Mouse (Mus musculus) limb, embryonic 11.5 days (tissue): ENCODE results near the gene Kif3c. TPM values are rescaled to one million over a fixed set of nuclear protein-coding genes. Genes with fewer than 3 reads are reported as not detected.

Source experiments
- ATAC-seq: fragments of 200-750 bp; cut with Nextera tagmentation; 2 replicates; pipeline ENCODE4 v1.8.0; 2017; ENCODE audit warnings: low read depth; ENCODE audit not compliant: insufficient number of reproducible peaks, low FRiP score, low TSS enrichment
- DNase-seq: peaks from one replicate; pipeline ENCODE4 v3.0.0-alpha.2; 2015; ENCODE audit warnings: low spot score
- H3K27ac ChIP-seq: fragments of 300-500 bp; sonication (generic); replicated peaks from 2 replicates; pipeline ENCODE4 v1.5.1; 2014; ENCODE audit warnings: low read depth, mild to moderate bottlenecking, low read length
- H3K27me3 ChIP-seq: fragments of 300-500 bp; sonication (generic); 2 replicates; pipeline ENCODE4 v1.6.1; 2014; ENCODE audit warnings: mild to moderate bottlenecking, low read length, mixed read lengths; ENCODE audit not compliant: control insufficient read depth, insufficient read depth
- H3K36me3 ChIP-seq: fragments of 300-500 bp; sonication (generic); 2 replicates; pipeline ENCODE4 v1.6.1; 2014; ENCODE audit warnings: mild to moderate bottlenecking, low read length, moderate library complexity, mixed read lengths; ENCODE audit not compliant: control insufficient read depth, insufficient read depth
- H3K4me1 ChIP-seq: fragments of 300-500 bp; sonication (generic); 2 replicates; pipeline ENCODE4 v1.6.1; 2014; ENCODE audit warnings: low read length, mixed read lengths; ENCODE audit not compliant: control insufficient read depth, insufficient read depth
- H3K4me2 ChIP-seq: fragments of 300-500 bp; sonication (generic); 2 replicates; pipeline ENCODE4 v1.6.1; 2014; ENCODE audit warnings: low read depth, mild to moderate bottlenecking, moderate library complexity; ENCODE audit not compliant: severe bottlenecking
- H3K4me3 ChIP-seq: fragments of 300-500 bp; sonication (generic); 2 replicates; pipeline ENCODE4 v1.5.1; 2014; ENCODE audit warnings: low read depth, low read length
- H3K9ac ChIP-seq: fragments of 300-500 bp; sonication (generic); 2 replicates; pipeline ENCODE4 v1.6.1; 2014; ENCODE audit warnings: mild to moderate bottlenecking, low read length
- H3K9me3 ChIP-seq: fragments of 300-500 bp; sonication (generic); 2 replicates; pipeline ENCODE4 v1.6.1; 2016; ENCODE audit warnings: low read length; ENCODE audit not compliant: control insufficient read depth
- WGBS: fragments of 180-500 bp; shearing (Covaris S2); extraction: QIAGEN DNeasy Blood & Tissue Kit; methylation state at CpG from one replicate; pipeline ENCODE4 v1.1.7; 2014; 5-methylcytosine and 5-hydroxymethylcytosine counted together
- polyA plus RNA-seq: library from polyadenylated mRNA; unstranded; fragments of >200 nt; fragmentation: Nextera tagmentation; extraction: Ambion mirVana; gene quantifications from 2 replicates; pipeline ENCODE4 v1.2.1, GENCODE M21; 2014

Kif3c gene
- polyA plus RNA-seq, 1 experiment from 2014 or later, result 16.5 TPM

DNA sequence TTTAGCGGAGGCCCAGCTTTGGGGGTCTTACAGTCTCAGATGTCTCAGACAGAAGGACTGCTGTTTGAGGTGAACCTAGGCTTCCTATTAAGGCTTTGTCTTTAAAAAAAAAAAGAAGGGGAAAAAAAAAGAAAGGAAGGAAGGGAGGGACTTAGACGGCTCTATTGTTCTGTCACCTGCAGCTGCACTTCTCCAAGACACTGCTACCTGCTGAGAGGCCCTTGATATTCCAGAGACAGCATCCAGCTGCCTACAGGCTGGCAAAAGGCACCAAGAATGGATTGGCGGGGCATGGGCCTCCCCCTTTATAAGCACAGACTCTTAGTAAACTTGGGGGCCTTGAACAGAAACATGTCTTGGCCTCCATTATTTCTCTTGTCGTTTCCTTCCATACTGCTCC lies 50.0 kb downstream of the Kif3c start:
- no peaks in the 10 kb centered on the region for H3K9me3 ChIP-seq
- no peak overlapping the region for H3K27ac ChIP-seq
- DNase-seq (no peak), ATAC-seq (no peak)
- no peaks in the 10 kb centered on the region for H3K36me3 ChIP-seq
- no peak overlapping the region for H3K4me2 ChIP-seq
- WGBS, result 92% methylated on average over 4 of the region's 4 CpGs
- H3K27me3 ChIP-seq, result no peaks in the 10 kb centered on the region
- H3K9ac ChIP-seq, result no peak overlapping the region
- no peaks in the 10 kb centered on the region for H3K4me1 ChIP-seq
- H3K4me3 ChIP-seq, result no peak overlapping the region

- Histone ChIP-seq H3K9ac (no peak overlapping the region), H3K4me1 (no peaks in the 10 kb centered on the region), H3K36me3 (0 out of 2 replicates have a peak, but pooled peaks cover 2% of the 10 kb centered on the region), H3K9me3 (no peaks in the 10 kb centered on the region), H3K4me2 (no peak overlapping the region), H3K4me3 (no peak overlapping the region), H3K27ac (no peak overlapping the region), H3K27me3 (no peaks in the 10 kb centered on the region)
- DNase-seq (no peak), ATAC-seq (no peak)
- 94% methylated on average over 3 of the region's 3 CpGs for WGBS
These were observed 53.8 kb downstream of the Kif3c start for GRCm38 (mm10) chr12:3418761-3419160.

DNA sequence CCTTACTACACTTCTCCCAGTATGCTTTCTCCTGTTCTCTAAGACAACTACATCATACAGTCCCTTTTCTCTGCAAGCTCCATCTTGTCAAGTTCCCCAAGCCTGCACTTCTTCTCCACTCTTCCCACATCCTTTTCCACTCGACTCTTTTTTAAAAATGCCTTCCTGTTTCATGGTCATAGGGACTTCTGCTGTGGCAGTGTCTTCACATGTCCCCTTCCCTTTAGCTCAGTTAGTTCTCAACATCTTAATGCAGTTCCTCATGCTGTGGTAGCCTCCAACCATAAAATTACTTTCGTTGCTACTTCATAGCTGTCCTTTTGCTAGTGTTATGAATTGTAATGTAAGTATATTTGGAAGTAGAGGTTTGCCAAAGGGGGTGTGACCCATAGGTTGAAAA lies 55.6 kb downstream of the Kif3c start:
- Histone ChIP-seq H3K4me3 (no peak overlapping the region), H3K9me3 (no peaks in the 10 kb centered on the region), H3K9ac (no peak overlapping the region), H3K27me3 (no peaks in the 10 kb centered on the region), H3K27ac (no peak overlapping the region), H3K4me2 (no peak overlapping the region), H3K36me3 (0 out of 2 replicates have a peak, but pooled peaks cover 2% of the 10 kb centered on the region), H3K4me1 (no peaks in the 10 kb centered on the region)
- WGBS, result 80% methylated on average over 2 of the region's 2 CpGs
- ATAC-seq, result no peak
- DNase-seq, result no peak

GRCm38 (mm10) chr12:3422786-3423185 lies 57.9 kb downstream of the Kif3c start:
- H3K9me3 ChIP-seq, result no peaks in the 10 kb centered on the region
- no peak overlapping the region for H3K9ac ChIP-seq
- 0 out of 2 replicates have a peak, but pooled peaks cover 2% of the 10 kb centered on the region for H3K36me3 ChIP-seq
- ATAC-seq, result no peak
- no peak for DNase-seq
- H3K27ac ChIP-seq, result no peak overlapping the region
- H3K4me2 ChIP-seq, result no peak overlapping the region
- no peak overlapping the region for H3K4me3 ChIP-seq
- no peaks in the 10 kb centered on the region for H3K4me1 ChIP-seq
- no peaks in the 10 kb centered on the region for H3K27me3 ChIP-seq
- WGBS, result 91% methylated on average over 1 of the region's 1 CpGs

GRCm38 (mm10) chr12:3424179-3424578 lies 59.2 kb downstream of the Kif3c start:
- DNase-seq, result no peak
- Histone ChIP-seq H3K27ac (no peak overlapping the region), H3K4me1 (no peaks in the 10 kb centered on the region), H3K4me3 (no peak overlapping the region), H3K27me3 (no peaks in the 10 kb centered on the region), H3K9ac (no peak overlapping the region), H3K4me2 (no peak overlapping the region), H3K36me3 (0 out of 2 replicates have a peak, but pooled peaks cover 2% of the 10 kb centered on the region), H3K9me3 (no peaks in the 10 kb centered on the region)
- 85% methylated on average over 2 of the region's 2 CpGs for WGBS
- no peak for ATAC-seq

- H3K4me1 ChIP-seq, result no peaks in the 10 kb centered on the region
- peak overlapping the region; percentile 60 for H3K4me3 ChIP-seq
- H3K9me3 ChIP-seq, result no peaks in the 10 kb centered on the region
- ATAC-seq, result no peak
- H3K4me2 ChIP-seq, result peak overlapping the region; percentile 48
- H3K27ac ChIP-seq, result peak overlapping the region; percentile 59; the same call in 1 of the 2 replicates
- 0 out of 2 replicates have a peak, but pooled peaks cover 2% of the 10 kb centered on the region for H3K36me3 ChIP-seq
- DNase-seq, result peak; percentile 38
- H3K9ac ChIP-seq, result no peak overlapping the region; the same call in 1 of the 2 replicates
- WGBS, result 47% methylated on average over 15 of the region's 15 CpGs
- H3K27me3 ChIP-seq, result no peaks in the 10 kb centered on the region
These were observed 60.7 kb downstream of the Kif3c start for GRCm38 (mm10) chr12:3425375-3426341.

- no peaks in the 10 kb centered on the region for H3K27me3 ChIP-seq
- peak within 1 kb of the TSS; percentile 74 for H3K27ac ChIP-seq
- H3K9me3 ChIP-seq, result no peaks in the 10 kb centered on the region
- H3K4me2 ChIP-seq, result peak within 1 kb of the TSS; percentile 48
- no peaks in the 10 kb centered on the region for H3K4me1 ChIP-seq
- 0 out of 2 replicates have a peak, but pooled peaks cover 2% of the 10 kb centered on the region for H3K36me3 ChIP-seq
- peak within 1 kb of the TSS; percentile 69 for H3K9ac ChIP-seq
- ATAC-seq (peak; percentile 95), DNase-seq (peak; percentile 99)
- peak within 1 kb of the TSS; percentile 60 for H3K4me3 ChIP-seq
- under 1% methylated on average over 53 of the region's 53 CpGs for WGBS
These were observed 61.6 kb downstream of the Kif3c start, which contains the start of gene Asxl2 for GRCm38 (mm10) chr12:3426530-3427034. Gene Asxl2, plus strand, starts transcription at chr12:3426857.

- peak; percentile 76 for DNase-seq
- Histone ChIP-seq H3K27me3 (no peaks in the 10 kb centered on the region), H3K4me2 (peak overlapping the region; percentile 48), H3K36me3 (0 out of 2 replicates have a peak, but pooled peaks cover 2% of the 10 kb centered on the region), H3K4me3 (peak overlapping the region; percentile 60), H3K4me1 (no peaks in the 10 kb centered on the region), H3K9me3 (no peaks in the 10 kb centered on the region), H3K9ac (peak overlapping the region; percentile 69), H3K27ac (peak overlapping the region; percentile 74)
- peak; percentile 65 for ATAC-seq
- whole genome bisulfite sequencing, result under 1% methylated on average over 65 of the region's 65 CpGs
These were observed 62.3 kb downstream of the Kif3c start for GRCm38 (mm10) chr12:3427067-3427889.
